26 mouse cellular contexts compared by ENCODE assay signal in the genomic region with DNA sequence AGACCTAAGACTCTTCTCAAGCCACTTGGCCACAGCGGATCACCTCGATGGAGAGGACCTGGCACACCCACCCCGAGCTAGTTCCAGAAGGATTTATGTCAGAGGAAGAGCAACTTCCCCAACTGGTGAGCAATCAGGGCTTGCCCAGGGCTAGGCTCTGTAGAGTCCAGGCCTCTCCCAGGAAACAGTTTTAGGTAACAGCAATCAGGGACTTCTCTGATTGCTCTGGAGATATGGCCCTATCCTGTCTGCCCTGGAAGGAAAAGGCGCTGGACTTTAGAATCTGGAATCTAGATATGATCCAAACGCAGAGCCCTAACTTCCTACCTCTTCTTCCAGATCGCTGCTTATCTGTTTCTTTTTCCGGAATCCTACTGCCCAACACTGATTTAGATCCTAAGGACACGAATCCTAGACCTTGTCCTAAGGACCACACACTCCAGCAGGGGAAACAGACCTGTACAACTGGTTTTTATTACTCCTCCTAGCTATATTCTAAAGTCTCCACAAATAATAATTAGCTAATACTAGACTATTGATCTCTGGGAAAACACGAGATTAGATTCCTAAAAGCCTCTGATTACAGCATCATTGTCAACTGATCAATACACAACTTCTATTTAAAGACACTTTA. TPM values are rescaled to one million over a fixed set of nuclear protein-coding genes. Genes with fewer than 3 reads are reported as not detected.
DNase-seq lines count a peak whose midpoint lies in the region; ATAC-seq and TF ChIP-seq lines count a peak whose summit lies in the region.
"Had no signal": no experiment of that assay in that cellular context is flagged by ENCODE, and none has a peak within 500 bp of the region (broad histone marks: within the 10 kb centered on the region; RNA-seq: fewer than 3 reads in every experiment).

No protein-coding gene starts in this region.

- H3K27me3 ChIP-seq in midbrain, embryonic 11.5 days (ENCODE audit: control insufficient read depth, insufficient read depth, low read length) = no peaks in the 10 kb centered on the region
- no peaks in the 10 kb centered on the region for H3K27me3 ChIP-seq in midbrain, embryonic 14.5 days (ENCODE audit: control insufficient read depth, insufficient read depth, low read length)
- no peaks in the 10 kb centered on the region for H3K27me3 ChIP-seq in CH12.LX (replicated peaks)
- no peaks in the 10 kb centered on the region for H3K27me3 ChIP-seq in intestine, embryonic 15.5 days (replicated peaks)
- no peaks in the 10 kb centered on the region for H3K27me3 ChIP-seq in small intestine, adult 2 months (ENCODE audit: control insufficient read depth, insufficient read depth, low read length)
- H3K27me3 ChIP-seq in hindbrain, embryonic 14.5 days (ENCODE audit: control insufficient read depth, insufficient read depth, low read length) = no peaks in the 10 kb centered on the region
- H3K27me3 ChIP-seq: heart, embryonic 12.5 days; heart, embryonic 15.5 days; hindbrain, embryonic 13.5 days had no signal

- no peak overlapping the region for H3K27ac ChIP-seq in midbrain, embryonic 11.5 days (ENCODE audit: low read depth, low read length)
- H3K27ac ChIP-seq in midbrain, embryonic 14.5 days (replicated peaks; ENCODE audit: low read depth, low read length) = no peak overlapping the region
- peak overlapping the region; percentile 20; the same call in 1 of the 2 replicates for H3K27ac ChIP-seq in CH12.LX (ENCODE audit: insufficient read depth, low read depth)
- no peak overlapping the region for H3K27ac ChIP-seq in intestine, embryonic 15.5 days
- peak overlapping the region; percentile 48; the same call in 1 of the 2 replicates for H3K27ac ChIP-seq in small intestine, adult 2 months (ENCODE audit: insufficient read depth, low read depth, low read length)
- H3K27ac ChIP-seq in hindbrain, embryonic 14.5 days = no peak overlapping the region
- H3K27ac ChIP-seq: gastrocnemius, adult 2 months; heart, embryonic 15.5 days; hindbrain, embryonic 10.5 days; hindbrain, embryonic 13.5 days; hindbrain, postnatal 0 days had no signal

- TF ChIP-seq CTCF in CH12.LX (conservative IDR thresholded peaks at IDR 0.05 in 1 of 2, IDR thresholded peaks at IDR 0.05 in 1 of 2; ENCODE audit: low read depth in 2 of 2, low read length in 2 of 2) = no peak
- TF ChIP-seq CTCF in small intestine, adult 2 months (IDR thresholded peaks at IDR 0.05; ENCODE audit: extremely low read depth, insufficient read length, insufficient replicate concordance, low read depth, low read length) = no peak

- no peak for ATAC-seq in midbrain, embryonic 11.5 days (ENCODE audit: low FRiP score)
- no peak for ATAC-seq in midbrain, embryonic 14.5 days (ENCODE audit: low FRiP score, low TSS enrichment)
- ATAC-seq in intestine, embryonic 15.5 days = peak; percentile 86
- no peak for ATAC-seq in hindbrain, embryonic 14.5 days (ENCODE audit: low FRiP score)
- ATAC-seq in CD4-positive, CD25-positive, alpha-beta regulatory T cell, adult 4 months = no peak
- ATAC-seq: activated CD4-positive, CD25-positive, alpha-beta regulatory T cell, adult 4 months; forebrain, embryonic 14.5 days; forebrain, postnatal 0 days; hindbrain, postnatal 0 days had no signal

- in situ Hi-C loops in CH12.LX (cut with MboI; ENCODE audit: low pct_ligation_motif_present, low pct_unique_long_range_greater_than_20kb, low sequenced_read_pairs) = no loop called here

- no peak for TF ChIP-seq EP300 in CH12.LX (IDR thresholded peaks at IDR 0.05; ENCODE audit: low read length)

- no peaks in the 10 kb centered on the region for H3K36me3 ChIP-seq in midbrain, embryonic 11.5 days (ENCODE audit: control insufficient read depth, insufficient read depth, low read length)
- no peaks in the 10 kb centered on the region for H3K36me3 ChIP-seq in midbrain, embryonic 14.5 days (ENCODE audit: control insufficient read depth, insufficient read depth, low read length)
- no peaks in the 10 kb centered on the region for H3K36me3 ChIP-seq in CH12.LX (replicated peaks in 1 of 2; ENCODE audit: control insufficient read depth in 1 of 2, insufficient read depth in 1 of 2, low read length in 1 of 2)
- no peaks in the 10 kb centered on the region for H3K36me3 ChIP-seq in intestine, embryonic 15.5 days
- H3K36me3 ChIP-seq in small intestine, adult 2 months (ENCODE audit: control insufficient read depth, insufficient read depth, low read length) = no peaks in the 10 kb centered on the region
- H3K36me3 ChIP-seq in hindbrain, embryonic 14.5 days (replicated peaks; ENCODE audit: control insufficient read depth, insufficient read depth) = no peaks in the 10 kb centered on the region
- H3K36me3 ChIP-seq: heart, embryonic 12.5 days; heart, embryonic 15.5 days; hindbrain, embryonic 10.5 days; hindbrain, embryonic 13.5 days had no signal

- DNase-seq in midbrain, embryonic 11.5 days (ENCODE audit: low spot score, missing footprints) = peak; percentile 19
- DNase-seq in midbrain, embryonic 14.5 days = no peak
- DNase-seq in CH12.LX (ENCODE audit: extremely low read depth) = no peak
- no peak for DNase-seq in hindbrain, embryonic 14.5 days (ENCODE audit: low spot score)
- DNase-seq: adrenal gland, adult 8-10 months; adrenal gland, postnatal 25 days; B cell, adult 2 months; cerebellum, adult 11-12 months; cerebellum, adult 9-10 months; cerebellum, postnatal 14 days; forebrain, postnatal 0 days; gastrocnemius, adult 2 months; gastrocnemius, postnatal 14 days; heart, adult 18-20 months; heart, postnatal 10 days; heart, postnatal 36 days had no signal

- no peak for TF ChIP-seq RAD21 in CH12.LX (IDR thresholded peaks at IDR 0.05; ENCODE audit: low read depth, low read length)

- no peak for TF ChIP-seq POLR2A in CH12.LX (IDR thresholded peaks at IDR 0.05; ENCODE audit: low read depth, low read length)
- TF ChIP-seq POLR2A in small intestine, adult 2 months (IDR thresholded peaks at IDR 0.05; ENCODE audit: low read depth, low read length) = no peak

- H3K79me2 ChIP-seq in CH12.LX (replicated peaks; ENCODE audit: control insufficient read depth, extremely low read depth, insufficient read depth, poor library complexity, severe bottlenecking) = no peaks in the 10 kb centered on the region; the same call in 1 of the 2 replicates

- no peaks in the 10 kb centered on the region for H3K9me3 ChIP-seq in midbrain, embryonic 11.5 days (ENCODE audit: control insufficient read depth, low read length)
- no peaks in the 10 kb centered on the region for H3K9me3 ChIP-seq in midbrain, embryonic 14.5 days (ENCODE audit: control insufficient read depth, low read length)
- H3K9me3 ChIP-seq in CH12.LX (replicated peaks; ENCODE audit: low read length) = no peaks in the 10 kb centered on the region
- H3K9me3 ChIP-seq in intestine, embryonic 15.5 days = no peaks in the 10 kb centered on the region
- H3K9me3 ChIP-seq in hindbrain, embryonic 14.5 days (ENCODE audit: control insufficient read depth, low read length) = no peaks in the 10 kb centered on the region
- H3K9me3 ChIP-seq: heart, embryonic 12.5 days; heart, embryonic 15.5 days; hindbrain, embryonic 10.5 days; hindbrain, embryonic 13.5 days had no signal

- H3K9ac ChIP-seq in midbrain, embryonic 11.5 days (ENCODE audit: low read length) = no peak overlapping the region
- no peak overlapping the region for H3K9ac ChIP-seq in midbrain, embryonic 14.5 days (replicated peaks; ENCODE audit: low read length)
- peak overlapping the region; percentile 15; the same call in 1 of the 2 replicates for H3K9ac ChIP-seq in CH12.LX (ENCODE audit: insufficient read depth, low read depth)
- H3K9ac ChIP-seq in intestine, embryonic 15.5 days = no peak overlapping the region
- H3K9ac ChIP-seq in hindbrain, embryonic 14.5 days = no peak overlapping the region
- H3K9ac ChIP-seq: forebrain, postnatal 0 days; heart, embryonic 12.5 days; heart, embryonic 15.5 days; hindbrain, embryonic 13.5 days had no signal

- no peaks in the 10 kb centered on the region for H3K4me1 ChIP-seq in midbrain, embryonic 11.5 days (ENCODE audit: control insufficient read depth, insufficient read depth, low read length)
- H3K4me1 ChIP-seq in midbrain, embryonic 14.5 days (ENCODE audit: control insufficient read depth, insufficient read depth, low read length) = no peaks in the 10 kb centered on the region
- peaks cover 19 to 68% of the 10 kb centered on the region in 2 experiments for H3K4me1 ChIP-seq in CH12.LX (ENCODE audit: control insufficient read depth in 1 of 2, insufficient read depth in 2 of 2)
- no peaks in the 10 kb centered on the region for H3K4me1 ChIP-seq in intestine, embryonic 15.5 days (replicated peaks)
- peaks cover 15% of the 10 kb centered on the region for H3K4me1 ChIP-seq in small intestine, adult 2 months (ENCODE audit: control insufficient read depth, insufficient read depth, insufficient read length, low read length)
- H3K4me1 ChIP-seq in hindbrain, embryonic 14.5 days (replicated peaks; ENCODE audit: control insufficient read depth, insufficient read depth, low read length) = no peaks in the 10 kb centered on the region
- H3K4me1 ChIP-seq: heart, embryonic 12.5 days; heart, embryonic 15.5 days; hindbrain, embryonic 10.5 days; hindbrain, embryonic 13.5 days had no signal

- 93% methylated on average over 9 of the region's 9 CpGs for WGBS in midbrain, embryonic 11.5 days
- WGBS in midbrain, embryonic 14.5 days = 90% methylated on average over 9 of the region's 9 CpGs
- WGBS in intestine, embryonic 15.5 days = 66% methylated on average over 9 of the region's 9 CpGs
- 26% methylated on average over 9 of the region's 9 CpGs for WGBS in small intestine, adult 2 months
- WGBS in hindbrain, embryonic 14.5 days = 92% methylated on average over 9 of the region's 9 CpGs

- dilution Hi-C loops in CH12.LX (cut with MboI; ENCODE audit: extremely low pct_ligation_motif_present, extremely low pct_unique_long_range_greater_than_20kb, low sequenced_read_pairs) = no loop called here

- H3K4me2 ChIP-seq in midbrain, embryonic 11.5 days = no peak overlapping the region
- no peak overlapping the region for H3K4me2 ChIP-seq in midbrain, embryonic 14.5 days (ENCODE audit: low read length)
- peak overlapping the region; percentile 95; the same call in 1 of the 2 replicates for H3K4me2 ChIP-seq in CH12.LX (ENCODE audit: insufficient read depth, low read depth, poor library complexity, severe bottlenecking)
- no peak overlapping the region for H3K4me2 ChIP-seq in intestine, embryonic 15.5 days (replicated peaks)
- H3K4me2 ChIP-seq in hindbrain, embryonic 14.5 days (replicated peaks) = no peak overlapping the region
- H3K4me2 ChIP-seq: heart, embryonic 12.5 days; heart, embryonic 15.5 days; hindbrain, embryonic 13.5 days had no signal

- H3K4me3 ChIP-seq in midbrain, embryonic 11.5 days (ENCODE audit: low read depth, low read length) = no peak overlapping the region
- H3K4me3 ChIP-seq in midbrain, embryonic 14.5 days (replicated peaks; ENCODE audit: low read depth, low read length) = no peak overlapping the region
- no peak overlapping the region for H3K4me3 ChIP-seq in CH12.LX (replicated peaks in 1 of 3; ENCODE audit: low read depth in 2 of 3, low read length in 2 of 3, poor library complexity in 1 of 3)
- no peak overlapping the region for H3K4me3 ChIP-seq in intestine, embryonic 15.5 days (replicated peaks)
- no peak overlapping the region for H3K4me3 ChIP-seq in small intestine, adult 2 months (ENCODE audit: low read depth, low read length)
- no peak overlapping the region for H3K4me3 ChIP-seq in hindbrain, embryonic 14.5 days (replicated peaks; ENCODE audit: low read length)
- H3K4me3 ChIP-seq: gastrocnemius, adult 2 months; heart, embryonic 12.5 days; heart, embryonic 15.5 days; hindbrain, embryonic 10.5 days; hindbrain, embryonic 13.5 days had no signal

RNA-seq across cellular contexts. Expression of a gene that starts 25.4 kb away (rescaled TPM):
- 22.8 and 27.2 TPM in 2 replicates for polyA plus RNA-seq in midbrain, embryonic 11.5 days (2014; fragmentation: Nextera tagmentation; extraction: Ambion mirVana)
- 31.2 and 33.4 TPM in 2 replicates for polyA plus RNA-seq in midbrain, embryonic 14.5 days (2014; fragmentation: Nextera tagmentation; extraction: Ambion mirVana)
- 17.3 and 29.8 TPM in 2 replicates for total RNA-seq in CH12.LX (2012; rRNA removed)
- total RNA-seq in CH12.LX (2014; rRNA removed) = 15.2 and 18.3 TPM in 2 replicates
- polyA plus RNA-seq in CH12.LX (2012; ENCODE audit: insufficient read length, low read depth) = 13.0 and 17.4 TPM in 2 replicates
- 2.1 and 2.3 TPM in 2 replicates for polyA plus RNA-seq in intestine, embryonic 15.5 days (2015; fragmentation: Nextera tagmentation; extraction: Ambion mirVana)
- polyA plus RNA-seq in small intestine, adult 2 months (2012; rRNA removed) = 23.8 and 28.0 TPM in 2 replicates
- polyA plus RNA-seq in hindbrain, embryonic 14.5 days (2014; fragmentation: Nextera tagmentation; extraction: Ambion mirVana) = 27.9 and 28.3 TPM in 2 replicates
- 1 to 10 TPM in 1 of 2 experiments, under 1 TPM in 1; 0.93 to 1.5 TPM for polyA plus RNA-seq in CD4-positive, CD25-positive, alpha-beta regulatory T cell, adult 4 months (2017; shearing (Covaris generic))
- total RNA-seq: adrenal gland, postnatal 25 days had no signal

RNA-seq across cellular contexts. Expression of a gene that starts 49.7 kb away (rescaled TPM):
- polyA plus RNA-seq in midbrain, embryonic 11.5 days (2014; fragmentation: Nextera tagmentation; extraction: Ambion mirVana) = 69.7 and 74.4 TPM in 2 replicates
- polyA plus RNA-seq in midbrain, embryonic 14.5 days (2014; fragmentation: Nextera tagmentation; extraction: Ambion mirVana) = 52.2 and 72.8 TPM in 2 replicates
- total RNA-seq in CH12.LX (2012; rRNA removed) (118 and 128 TPM in 2 replicates), CH12.LX (2014; rRNA removed) (159 TPM in 2 replicates)
- polyA plus RNA-seq in CH12.LX (2012; ENCODE audit: insufficient read length, low read depth) = 163 and 195 TPM in 2 replicates
- 82.4 and 84.9 TPM in 2 replicates for polyA plus RNA-seq in intestine, embryonic 15.5 days (2015; fragmentation: Nextera tagmentation; extraction: Ambion mirVana)
- 46.5 and 85.8 TPM in 2 replicates for polyA plus RNA-seq in small intestine, adult 2 months (2012; rRNA removed)
- polyA plus RNA-seq in hindbrain, embryonic 14.5 days (2014; fragmentation: Nextera tagmentation; extraction: Ambion mirVana) = 71.9 and 76.7 TPM in 2 replicates
- 100 to 1,000 TPM; 298 to 352 TPM for polyA plus RNA-seq in CD4-positive, CD25-positive, alpha-beta regulatory T cell, adult 4 months (2017; shearing (Covaris generic))

RNA-seq across cellular contexts. Expression of a gene that starts 59.9 kb away (rescaled TPM):
- polyA plus RNA-seq in midbrain, embryonic 11.5 days (2014; fragmentation: Nextera tagmentation; extraction: Ambion mirVana) = 106 and 108 TPM in 2 replicates
- polyA plus RNA-seq in midbrain, embryonic 14.5 days (2014; fragmentation: Nextera tagmentation; extraction: Ambion mirVana) = 87.7 and 112 TPM in 2 replicates
- total RNA-seq in CH12.LX (2012; rRNA removed) (0.46 and 0.51 TPM in 2 replicates), CH12.LX (2014; rRNA removed) (0.38 and 0.41 TPM in 2 replicates)
- polyA plus RNA-seq in CH12.LX (2012; ENCODE audit: insufficient read length, low read depth) = 0.44 and 0.65 TPM in 2 replicates
- polyA plus RNA-seq in intestine, embryonic 15.5 days (2015; fragmentation: Nextera tagmentation; extraction: Ambion mirVana) = 8.4 and 9.2 TPM in 2 replicates
- polyA plus RNA-seq in small intestine, adult 2 months (2012; rRNA removed) = 3.0 and 7.1 TPM in 2 replicates
- 68.7 and 71.9 TPM in 2 replicates for polyA plus RNA-seq in hindbrain, embryonic 14.5 days (2014; fragmentation: Nextera tagmentation; extraction: Ambion mirVana)
- not detected for polyA plus RNA-seq in CD4-positive, CD25-positive, alpha-beta regulatory T cell, adult 4 months (2017; shearing (Covaris generic))
- polyA plus RNA-seq: activated CD4-positive, CD25-positive, alpha-beta regulatory T cell, adult 4 months had no signal

Comparison
In these comparisons a context has a peak if more than half of its experiments do, and no peak if none do; other contexts are left out.
1. H3K27ac ChIP-seq: peak in CH12.LX (single experiment) and small intestine, adult 2 months (single experiment); none in midbrain, embryonic 11.5 days (single experiment), midbrain, embryonic 14.5 days (single experiment), intestine, embryonic 15.5 days (single experiment) and hindbrain, embryonic 14.5 days (single experiment).